Mouse (Mus musculus) midbrain, embryonic 11.5 days (tissue): Measurements from ENCODE around the gene Pax6. TPM values are rescaled to one million over a fixed set of nuclear protein-coding genes. Genes with fewer than 3 reads are reported as not detected.

ENCODE experiments used
- ATAC-seq: fragments of 200-750 bp; cut with Nextera tagmentation; 2 replicates; pipeline ENCODE4 v1.8.0; 2017; ENCODE audit warnings: moderate TSS enrichment, moderate library complexity; ENCODE audit not compliant: low FRiP score
- DNase-seq: peaks from one replicate; pipeline ENCODE4 v3.0.0; 2015; ENCODE audit warnings: low spot score; ENCODE audit errors: missing footprints
- H3K27ac ChIP-seq: fragments of 300-500 bp; sonication (generic); 2 replicates; pipeline ENCODE4 v1.5.1; 2014; ENCODE audit warnings: low read depth, low read length
- H3K27me3 ChIP-seq: fragments of 300-500 bp; sonication (generic); 2 replicates; pipeline ENCODE4 v1.6.1; 2014; ENCODE audit warnings: mild to moderate bottlenecking, low read length, moderate library complexity, mixed read lengths; ENCODE audit not compliant: control insufficient read depth, insufficient read depth
- H3K36me3 ChIP-seq: fragments of 300-500 bp; sonication (generic); 2 replicates; pipeline ENCODE4 v1.6.1; 2014; ENCODE audit warnings: mild to moderate bottlenecking, low read length, moderate library complexity, mixed read lengths; ENCODE audit not compliant: control insufficient read depth, insufficient read depth
- H3K4me1 ChIP-seq: fragments of 300-500 bp; sonication (generic); 2 replicates; pipeline ENCODE4 v1.6.1; 2014; ENCODE audit warnings: low read length; ENCODE audit not compliant: control insufficient read depth, insufficient read depth
- H3K4me2 ChIP-seq: fragments of 300-500 bp; sonication (generic); 2 replicates; pipeline ENCODE4 v1.6.1; 2014; ENCODE audit warnings: mild to moderate bottlenecking, moderate library complexity
- H3K4me3 ChIP-seq: fragments of 300-500 bp; sonication (generic); 2 replicates; pipeline ENCODE4 v1.5.1; 2014; ENCODE audit warnings: low read depth, low read length
- H3K9ac ChIP-seq: fragments of 300-500 bp; sonication (generic); 2 replicates; pipeline ENCODE4 v1.6.1; 2014; ENCODE audit warnings: low read length
- H3K9me3 ChIP-seq: fragments of 300-500 bp; sonication (generic); 2 replicates; pipeline ENCODE4 v1.6.1; 2016; ENCODE audit warnings: low read length; ENCODE audit not compliant: control insufficient read depth
- WGBS: fragments of 180-500 bp; shearing (Covaris S2); extraction: QIAGEN DNeasy Blood & Tissue Kit; methylation state at CpG from one replicate; pipeline ENCODE4 v1.1.7; 2014; 5-methylcytosine and 5-hydroxymethylcytosine counted together
- polyA plus RNA-seq: library from polyadenylated mRNA; unstranded; fragments of >200 nt; fragmentation: Nextera tagmentation; extraction: Ambion mirVana; gene quantifications from 2 replicates; pipeline ENCODE4 v1.2.1, GENCODE M21; 2014

Gene Pax6
- polyA plus RNA-seq, 1 experiment from 2014 or later, result 45.7 TPM

GRCm38 (mm10) chr2:105669881-105670730 lies 1.4 kb downstream of the Pax6 start:
- Histone ChIP-seq H3K4me3 (peak overlapping the region; percentile 40), H3K9ac (peak overlapping the region; percentile 56), H3K36me3 (no peaks in the 10 kb centered on the region), H3K4me1 (peaks cover 8% of the 10 kb centered on the region), H3K4me2 (peak overlapping the region; percentile 61), H3K27ac (no peak overlapping the region), H3K27me3 (peaks cover 98% of the 10 kb centered on the region), H3K9me3 (no peaks in the 10 kb centered on the region)
- peak; percentile 95 for DNase-seq
- ATAC-seq, result no peak
- under 1% methylated on average over 29 of the region's 29 CpGs for WGBS

- H3K4me1 ChIP-seq, result peaks cover 8% of the 10 kb centered on the region
- DNase-seq (peak; percentile 93), ATAC-seq (no peak)
- peaks cover 96% of the 10 kb centered on the region for H3K27me3 ChIP-seq
- peak overlapping the region; percentile 61 for H3K4me2 ChIP-seq
- WGBS, result 2% methylated on average over 6 of the region's 6 CpGs
- no peak overlapping the region for H3K27ac ChIP-seq
- H3K9ac ChIP-seq, result peak overlapping the region; percentile 56; the same call in 1 of the 2 replicates
- H3K36me3 ChIP-seq, result no peaks in the 10 kb centered on the region
- H3K4me3 ChIP-seq, result peak overlapping the region; percentile 40
- no peaks in the 10 kb centered on the region for H3K9me3 ChIP-seq
These were observed 2.0 kb downstream of the Pax6 start for GRCm38 (mm10) chr2:105670731-105671095.

- Histone ChIP-seq H3K4me3 (peak overlapping the region; percentile 40), H3K36me3 (no peaks in the 10 kb centered on the region), H3K4me2 (peak overlapping the region; percentile 61), H3K27me3 (peaks cover 95% of the 10 kb centered on the region), H3K9me3 (no peaks in the 10 kb centered on the region), H3K4me1 (peaks cover 8% of the 10 kb centered on the region), H3K9ac (peak overlapping the region; percentile 10; the same call in 1 of the 2 replicates), H3K27ac (peak overlapping the region; percentile 5; the same call in 1 of the 2 replicates)
- WGBS, result 1% methylated on average over 9 of the region's 9 CpGs
- peak; percentile 92 for DNase-seq
- no peak for ATAC-seq
These were observed 2.6 kb downstream of the Pax6 start for GRCm38 (mm10) chr2:105671116-105671797.

GRCm38 (mm10) chr2:105671798-105672595 lies 3.3 kb downstream of the Pax6 start:
- H3K9ac ChIP-seq, result peak overlapping the region; percentile 7
- peak overlapping the region; percentile 40 for H3K4me3 ChIP-seq
- ATAC-seq (no peak), DNase-seq (peak; percentile 95)
- WGBS, result under 1% methylated on average over 25 of the region's 25 CpGs
- peaks cover 95% of the 10 kb centered on the region for H3K27me3 ChIP-seq
- H3K9me3 ChIP-seq, result no peaks in the 10 kb centered on the region
- no peaks in the 10 kb centered on the region for H3K36me3 ChIP-seq
- peak overlapping the region; percentile 61 for H3K4me2 ChIP-seq
- peak overlapping the region; percentile 5; the same call in 1 of the 2 replicates for H3K27ac ChIP-seq
- H3K4me1 ChIP-seq, result peaks cover 4% of the 10 kb centered on the region

- peak overlapping the region; percentile 7 for H3K9ac ChIP-seq
These were observed 3.9 kb downstream of the Pax6 start for GRCm38 (mm10) chr2:105672596-105672960.

GRCm38 (mm10) chr2:105673054-105673453 lies 4.4 kb downstream of the Pax6 start:
- Histone ChIP-seq H3K4me2 (peak overlapping the region; percentile 61), H3K27me3 (peaks cover 95% of the 10 kb centered on the region), H3K4me3 (peak overlapping the region; percentile 40), H3K4me1 (peaks cover 4% of the 10 kb centered on the region; the same call in 1 of the 2 replicates), H3K9ac (peak overlapping the region; percentile 61; the same call in 1 of the 2 replicates), H3K36me3 (no peaks in the 10 kb centered on the region), H3K9me3 (no peaks in the 10 kb centered on the region), H3K27ac (no peak overlapping the region; the same call in 1 of the 2 replicates)
- no peak for ATAC-seq
- peak; percentile 91 for DNase-seq
- WGBS, result 2% methylated on average over 6 of the region's 6 CpGs

More at GRCm38 (mm10) chr2:105672596-105672960, 3.9 kb downstream of the Pax6 start:
- WGBS, result under 1% methylated on average over 16 of the region's 16 CpGs
- Histone ChIP-seq H3K27me3 (peaks cover 95% of the 10 kb centered on the region), H3K4me3 (peak overlapping the region; percentile 40; the same call in 1 of the 2 replicates), H3K4me1 (peaks cover 4% of the 10 kb centered on the region; the same call in 1 of the 2 replicates), H3K36me3 (no peaks in the 10 kb centered on the region), H3K4me2 (peak overlapping the region; percentile 61), H3K27ac (no peak overlapping the region; the same call in 1 of the 2 replicates), H3K9me3 (no peaks in the 10 kb centered on the region)
- ATAC-seq, result no peak
- DNase-seq, result no peak

GRCm38 (mm10) chr2:105673631-105674060 lies 4.9 kb downstream of the Pax6 start:
- DNase-seq (peak; percentile 95), ATAC-seq (no peak)
- Histone ChIP-seq H3K4me1 (peaks cover 4% of the 10 kb centered on the region; the same call in 1 of the 2 replicates), H3K27ac (peak overlapping the region; percentile 53; the same call in 1 of the 2 replicates), H3K9me3 (no peaks in the 10 kb centered on the region), H3K27me3 (peaks cover 89% of the 10 kb centered on the region), H3K4me3 (peak overlapping the region; percentile 40), H3K4me2 (peak overlapping the region; percentile 61), H3K36me3 (no peaks in the 10 kb centered on the region), H3K9ac (peak overlapping the region; percentile 61)
- WGBS, result 1% methylated on average over 10 of the region's 10 CpGs

GRCm38 (mm10) chr2:105674061-105674874 lies 5.6 kb downstream of the Pax6 start:
- under 1% methylated on average over 36 of the region's 36 CpGs for WGBS
- H3K4me1 ChIP-seq, result peaks cover 4% of the 10 kb centered on the region; the same call in 1 of the 2 replicates
- peak overlapping the region; percentile 61 for H3K9ac ChIP-seq
- no peaks in the 10 kb centered on the region for H3K36me3 ChIP-seq
- no peaks in the 10 kb centered on the region for H3K9me3 ChIP-seq
- H3K27ac ChIP-seq, result peak overlapping the region; percentile 53
- DNase-seq (peak; percentile 96), ATAC-seq (peak; percentile 6; the same call in 1 of the 2 replicates)
- peak overlapping the region; percentile 61 for H3K4me2 ChIP-seq
- H3K4me3 ChIP-seq, result peak overlapping the region; percentile 40
- peaks cover 89% of the 10 kb centered on the region for H3K27me3 ChIP-seq
